Mouse (Mus musculus) megakaryocyte-erythroid progenitor cell, adult 5 weeks (primary cell): ENCODE results near the gene Galnt10. TPM values are rescaled to one million over a fixed set of nuclear protein-coding genes. Genes with fewer than 3 reads are reported as not detected.

Experiments used
- polyA plus RNA-seq: library from polyadenylated mRNA; stranded (reverse); fragments of >175 nt; gene quantifications from 2 replicates; pipeline ENCODE4 v1.2.3, GENCODE M21; 2012

The Galnt10 gene
- polyA plus RNA-seq = 13.6 and 16.3 TPM in 2 replicates

GRCm38 (mm10) chr11:57645018-57645559 lies at the start of gene Galnt10:
Gene Galnt10, plus strand, starts transcription at chr11:57645442.

GRCm38 (mm10) chr11:57800971-57801765 lies 155.9 kb downstream of the Galnt10 start, which contains the start of gene Sap30l:
Gene Sap30l, plus strand, starts transcription at chr11:57801637.

GRCm38 (mm10) chr11:57832552-57833201 lies 187.4 kb downstream of the Galnt10 start, which contains the start of gene Hand1:
Gene Hand1, minus strand, starts transcription at chr11:57832818.

Other genes starting within 250 kb of the Galnt10 start
- gene Fam114a2, start 126.8 kb upstream of the Galnt10 start, polyA plus RNA-seq = 3.5 and 4.7 TPM in 2 replicates
- gene Mfap3, start 126.8 kb upstream of the Galnt10 start, polyA plus RNA-seq = 1.4 TPM in 2 replicates
- 37.4 and 43.6 TPM in 2 replicates for gene Sap30l, start 156.2 kb downstream of the Galnt10 start, polyA plus RNA-seq
- gene Hand1, start 187.4 kb downstream of the Galnt10 start, polyA plus RNA-seq = not detected in 2 replicates